Mouse (Mus musculus): ENCODE results near the gene Gm10477. TPM values are rescaled to one million over a fixed set of nuclear protein-coding genes. Genes with fewer than 3 reads are reported as not detected.

Gene Gm10477
- polyA plus RNA-seq, 1 experiment: not detected

DNA sequence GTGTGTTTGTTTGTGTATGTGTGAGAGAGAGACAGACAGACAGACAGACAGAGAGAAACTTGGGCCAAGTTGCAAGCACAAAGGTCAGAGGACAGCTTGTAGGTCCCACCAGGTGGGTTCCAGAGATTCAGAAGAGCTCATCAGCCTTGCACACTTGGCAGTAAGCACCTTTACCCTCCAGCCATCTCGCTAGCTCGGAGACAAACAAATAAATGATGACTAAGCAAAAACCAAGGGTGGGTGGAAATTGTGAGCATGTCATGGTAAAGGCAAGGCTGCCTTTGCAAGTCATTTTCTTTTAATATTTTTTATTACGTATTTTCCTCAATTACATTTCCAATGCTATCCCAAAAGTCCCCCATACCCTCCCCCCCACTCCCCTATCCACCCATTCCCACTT, 29.0 kb downstream of the Gm10477 start:
- TF ChIP-seq POLR2A (IDR thresholded peaks at IDR 0.05; ENCODE audit: control insufficient read depth, low read depth, low read length) (no peak), CTCF (IDR thresholded peaks at IDR 0.05; ENCODE audit: control insufficient read depth, insufficient read depth, insufficient replicate concordance, low read depth, low read length) (no peak)
- H3K4me3 ChIP-seq (ENCODE audit: control insufficient read depth, low read depth, low read length): no peak overlapping the region
- no peaks in the 10 kb centered on the region for H3K36me3 ChIP-seq (ENCODE audit: control insufficient read depth, insufficient read depth, low read length)
- no peak overlapping the region for H3K27ac ChIP-seq (ENCODE audit: control insufficient read depth, insufficient read depth, low read depth, low read length)
- H3K4me1 ChIP-seq (ENCODE audit: control insufficient read depth, insufficient read depth, low read length): no peaks in the 10 kb centered on the region
- no peaks in the 10 kb centered on the region for H3K27me3 ChIP-seq (ENCODE audit: control insufficient read depth, insufficient read depth, low read length)

GRCm38 (mm10) chrX:56572465-56572864, 47.9 kb downstream of the Gm10477 start:
- Histone ChIP-seq H3K27ac (ENCODE audit: control insufficient read depth, insufficient read depth, low read depth, low read length) (no peak overlapping the region), H3K4me3 (ENCODE audit: control insufficient read depth, low read depth, low read length) (no peak overlapping the region), H3K36me3 (ENCODE audit: control insufficient read depth, insufficient read depth, low read length) (no peaks in the 10 kb centered on the region), H3K27me3 (ENCODE audit: control insufficient read depth, insufficient read depth, low read length) (no peaks in the 10 kb centered on the region), H3K4me1 (ENCODE audit: control insufficient read depth, insufficient read depth, low read length) (no peaks in the 10 kb centered on the region)
- TF ChIP-seq CTCF (IDR thresholded peaks at IDR 0.05; ENCODE audit: control insufficient read depth, insufficient read depth, insufficient replicate concordance, low read depth, low read length) (no peak), POLR2A (IDR thresholded peaks at IDR 0.05; ENCODE audit: control insufficient read depth, low read depth, low read length) (no peak)

Other genes starting within 250 kb of the Gm10477 start
- 0.45 and 0.75 TPM in 2 replicates for gene Zfp449, start 178.3 kb upstream of the Gm10477 start, polyA plus RNA-seq (2012; rRNA removed)
- 8.1 and 8.9 TPM in 2 replicates for gene Smim10l2a, start 150.2 kb upstream of the Gm10477 start, polyA plus RNA-seq (2012; rRNA removed)
- not detected in 2 replicates for gene Gm2174, start 76.8 kb upstream of the Gm10477 start, polyA plus RNA-seq (2012; rRNA removed)
- 5.7 and 6.8 TPM in 2 replicates for gene Ints6l, start 69.9 kb upstream of the Gm10477 start, polyA plus RNA-seq (2012; rRNA removed)
- gene Gm648, start 24.9 kb downstream of the Gm10477 start, polyA plus RNA-seq (2012; rRNA removed): 3.0 and 4.6 TPM in 2 replicates
- gene Mmgt1, start 73.3 kb downstream of the Gm10477 start, polyA plus RNA-seq (2012; rRNA removed): 0.85 and 1.2 TPM in 2 replicates
- gene Slc9a6, start 85.0 kb downstream of the Gm10477 start, polyA plus RNA-seq (2012; rRNA removed): 4.2 and 5.4 TPM in 2 replicates
- 18.2 and 19.4 TPM in 2 replicates for gene Fhl1, start 207.0 kb downstream of the Gm10477 start, polyA plus RNA-seq (2012; rRNA removed)